Comparison of ENCODE assay signal across 9 mouse cellular contexts in the genomic region with DNA sequence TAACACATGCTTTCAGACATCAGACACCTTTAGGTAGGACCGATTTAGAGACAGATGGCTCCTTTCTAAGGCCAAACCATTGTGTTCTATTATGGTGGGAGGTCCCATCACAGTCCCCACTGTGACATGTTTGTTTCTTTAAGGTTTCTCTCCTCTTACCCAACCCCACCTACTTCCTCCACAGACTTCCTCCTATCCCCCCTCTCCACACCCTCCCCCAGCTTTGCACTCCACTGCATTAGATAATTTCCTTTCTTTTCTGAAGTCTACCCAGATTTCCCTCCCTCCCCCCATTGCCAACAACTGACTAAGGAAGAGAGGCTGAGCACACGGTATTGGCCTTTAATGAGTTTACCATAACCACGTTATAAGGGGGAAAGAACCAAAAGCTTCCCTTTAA.
DNase-seq lines count a peak whose midpoint lies in the region; ATAC-seq lines count a peak whose summit lies in the region.
"Had no signal": no experiment of that assay in that cellular context is flagged by ENCODE, and none has a peak within 500 bp of the region (broad histone marks: within the 10 kb centered on the region; RNA-seq: fewer than 3 reads in every experiment).

No protein-coding gene starts in this region.

- H3K9ac ChIP-seq in heart, embryonic 14.5 days (ENCODE audit: low read length), result peak overlapping the region; percentile 57
- H3K9ac ChIP-seq: embryonic facial prominence, embryonic 13.5 days had no signal

- no peaks in the 10 kb centered on the region for H3K27me3 ChIP-seq in heart, embryonic 14.5 days (ENCODE audit: control insufficient read depth, insufficient read depth, low read length)
- H3K27me3 ChIP-seq: embryonic facial prominence, embryonic 13.5 days had no signal

- 46% methylated on average over 3 of the region's 3 CpGs for WGBS in heart, embryonic 14.5 days

- H3K4me2 ChIP-seq in heart, embryonic 14.5 days (ENCODE audit: low read length), result peak overlapping the region; percentile 41

- peak; percentile 31 for DNase-seq in adrenal gland, postnatal 10 days
- DNase-seq in adrenal gland, postnatal 25 days, result no peak
- DNase-seq in MN1 (ENCODE audit: low spot score), result peak; percentile 35
- DNase-seq in kidney, postnatal 4 days, result peak; percentile 24 to 48
- DNase-seq in naive thymus-derived CD4-positive, alpha-beta T cell, adult 2 months (ENCODE audit: low read depth), result peak; percentile 52
- DNase-seq in right cerebral cortex, adult 2 months (ENCODE audit: low spot score in 2 of 2), result no peak
- DNase-seq in c-Kit-positive CD71-positive TER-119-positive erythroid progenitor cells, embryonic 14.5 days (ENCODE audit: low spot score), result no peak

- H3K27ac ChIP-seq in heart, embryonic 14.5 days (replicated peaks in 1 of 2; ENCODE audit: control insufficient read depth in 1 of 2, insufficient read depth in 1 of 2, low read depth in 2 of 2, low read length in 2 of 2), result peak overlapping the region; percentile 71 to 83; a peak in 3 of 4 replicates
- H3K27ac ChIP-seq: embryonic facial prominence, embryonic 13.5 days had no signal

- H3K4me3 ChIP-seq in heart, embryonic 14.5 days (ENCODE audit: control insufficient read depth in 1 of 2, insufficient read depth in 1 of 2, low read depth in 1 of 2, low read length in 2 of 2), result peak overlapping the region in 1 of 2 experiments; percentile 0; a peak in 2 of 4 replicates
- H3K4me3 ChIP-seq: embryonic facial prominence, embryonic 13.5 days had no signal

- no peaks in the 10 kb centered on the region for H3K9me3 ChIP-seq in heart, embryonic 14.5 days (ENCODE audit: control insufficient read depth, low read length)
- H3K9me3 ChIP-seq: embryonic facial prominence, embryonic 13.5 days had no signal

- H3K4me1 ChIP-seq in heart, embryonic 14.5 days (ENCODE audit: control insufficient read depth in 2 of 2, insufficient read depth in 2 of 2, low read length in 2 of 2), result peaks cover 9 to 13% of the 10 kb centered on the region in 2 experiments

- peak; percentile 59 for ATAC-seq in heart, embryonic 14.5 days (ENCODE audit: insufficient number of reproducible peaks, insufficient read depth, low FRiP score, low read depth)

- no peaks in the 10 kb centered on the region for H3K36me3 ChIP-seq in heart, embryonic 14.5 days (ENCODE audit: control insufficient read depth, insufficient read depth, low read length)
- H3K36me3 ChIP-seq: embryonic facial prominence, embryonic 13.5 days had no signal

Comparison
In these comparisons a context has a peak if more than half of its experiments do, and no peak if none do; other contexts are left out.
1. DNase-seq: peak in adrenal gland, postnatal 10 days (single experiment), MN1 (single experiment), kidney, postnatal 4 days (2 of 2) and naive thymus-derived CD4-positive, alpha-beta T cell, adult 2 months (single experiment); none in adrenal gland, postnatal 25 days (single experiment), right cerebral cortex, adult 2 months (0 of 2) and c-Kit-positive CD71-positive TER-119-positive erythroid progenitor cells, embryonic 14.5 days (single experiment).